Mouse (Mus musculus): ENCODE data around the gene Spz1.

Spz1 gene

GRCm38 (mm10) chr13:92578210-92578609, 2.2 kb upstream of the Spz1 start:
- no peak for DNase-seq

- DNase-seq = no peak
Observed at GRCm38 (mm10) chr13:92576688-92577087, 716 bp upstream of the Spz1 start.

- no peak for DNase-seq
Observed at GRCm38 (mm10) chr13:92559429-92559828, 16.5 kb downstream of the Spz1 start.

- no peak for DNase-seq
Observed at GRCm38 (mm10) chr13:92557229-92557628, 18.7 kb downstream of the Spz1 start.

GRCm38 (mm10) chr13:92556458-92557126, 19.4 kb downstream of the Spz1 start:
- no peak for DNase-seq

GRCm38 (mm10) chr13:92547093-92547492, 28.9 kb downstream of the Spz1 start:
- no peak for DNase-seq

- DNase-seq = no peak
Observed at GRCm38 (mm10) chr13:92540997-92541396, 35.0 kb downstream of the Spz1 start.

- no peak for DNase-seq
Observed at GRCm38 (mm10) chr13:92539126-92539525, 36.8 kb downstream of the Spz1 start.

GRCm38 (mm10) chr13:92533801-92534200, 42.2 kb downstream of the Spz1 start:
- DNase-seq = no peak

GRCm38 (mm10) chr13:92532216-92532615, 43.8 kb downstream of the Spz1 start:
- no peak for DNase-seq

- no peak for DNase-seq
Observed at GRCm38 (mm10) chr13:92531237-92531636, 44.7 kb downstream of the Spz1 start.

GRCm38 (mm10) chr13:92530721-92531211, 45.2 kb downstream of the Spz1 start, which contains the start of gene Zfyve16:
Gene Zfyve16 (minus strand): TSS chr13:92530868.
- peak; percentile 99 to 100 for DNase-seq

GRCm38 (mm10) chr13:92529828-92530720, 45.9 kb downstream of the Spz1 start:
- DNase-seq = no peak
